Mouse (Mus musculus): ENCODE results near the gene Dcps. TPM values are rescaled to one million over a fixed set of nuclear protein-coding genes. Genes with fewer than 3 reads are reported as not detected.

Gene Dcps
- polyA plus RNA-seq (2012; rRNA removed) (54.6 and 60.3 TPM in 2 replicates), polyA plus RNA-seq (2014; fragmentation: Nextera tagmentation; extraction: Ambion mirVana) (61.6 and 65.2 TPM in 2 replicates)

DNA sequence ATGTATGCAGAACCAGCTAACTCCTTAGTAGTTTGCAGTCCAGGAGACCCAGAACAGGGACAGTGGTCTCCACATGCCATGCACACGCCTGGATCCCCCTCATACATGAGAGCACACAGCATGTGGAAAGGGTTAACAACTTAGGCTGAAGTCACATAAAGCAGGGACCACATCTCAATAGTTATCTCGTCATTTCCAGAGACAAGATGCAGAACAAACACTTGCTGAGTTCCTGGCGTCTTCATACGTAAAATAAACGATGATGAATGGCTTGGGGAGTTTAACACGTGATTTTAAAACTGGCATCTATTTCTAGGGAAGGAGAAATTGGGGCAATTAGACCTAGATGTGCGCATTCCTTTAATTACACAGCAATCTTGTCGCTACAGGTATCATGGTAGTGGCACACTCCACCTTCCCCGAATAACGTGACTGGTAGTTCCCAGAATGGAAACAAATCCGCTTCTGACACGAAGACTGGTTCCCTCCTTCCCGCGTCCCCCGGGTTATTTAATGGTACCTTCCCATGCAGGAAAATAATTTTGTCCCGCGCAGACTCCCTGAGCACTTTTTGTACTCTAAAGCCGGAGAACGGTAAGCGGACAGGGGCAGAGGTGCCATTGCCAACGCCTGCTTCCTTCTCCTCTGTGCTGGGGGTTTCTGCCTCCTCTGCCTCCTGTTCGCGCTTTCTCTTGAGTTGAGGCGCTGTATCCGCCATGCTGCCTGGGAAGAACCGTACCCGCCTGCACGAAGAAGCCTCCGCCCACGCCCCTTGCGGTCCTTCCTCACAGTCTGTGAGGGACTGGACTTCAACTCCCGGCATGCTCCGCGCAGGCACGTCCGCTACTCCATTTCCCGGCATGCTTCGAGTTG, at the start of gene Dcps:
Dcps (minus strand) TSS at position 811 of the 873 bp plus-strand sequence.
- peak within 1 kb of the TSS; percentile 81 for H3K4me2 ChIP-seq (replicated peaks; ENCODE audit: low read depth, low read length, severe bottlenecking)
- peak within 1 kb of the TSS; percentile 58 for H3K4me3 ChIP-seq (replicated peaks; ENCODE audit: low read length)
- peak; percentile 70; the same call in 1 of the 2 replicates for TF ChIP-seq POLR2A (IDR thresholded peaks at IDR 0.05; ENCODE audit: borderline replicate concordance, extremely low read depth, insufficient read depth, insufficient read length)
- DNase-seq (ENCODE audit: low spot score) (peak; percentile 94), ATAC-seq (ENCODE audit: low FRiP score, low read depth) (peak; percentile 98)
- peaks cover 4% of the 10 kb centered on the region; the same call in 1 of the 2 replicates for H3K36me3 ChIP-seq (ENCODE audit: control insufficient read depth, insufficient read depth, low read length)
- H3K9me3 ChIP-seq (ENCODE audit: control insufficient read depth, low read length) = no peaks in the 10 kb centered on the region
- H3K4me1 ChIP-seq (ENCODE audit: control insufficient read depth, insufficient read depth, low read length) = peaks cover 4% of the 10 kb centered on the region
- H3K27me3 ChIP-seq (ENCODE audit: control insufficient read depth, insufficient read depth, low read length) = no peaks in the 10 kb centered on the region
- under 1% methylated on average over 38 of the region's 38 CpGs for WGBS
- H3K9ac ChIP-seq (ENCODE audit: low read depth, low read length, severe bottlenecking) = peak within 1 kb of the TSS; percentile 64
- peak within 1 kb of the TSS; percentile 80 for H3K27ac ChIP-seq (replicated peaks; ENCODE audit: low read depth, low read length)

DNA sequence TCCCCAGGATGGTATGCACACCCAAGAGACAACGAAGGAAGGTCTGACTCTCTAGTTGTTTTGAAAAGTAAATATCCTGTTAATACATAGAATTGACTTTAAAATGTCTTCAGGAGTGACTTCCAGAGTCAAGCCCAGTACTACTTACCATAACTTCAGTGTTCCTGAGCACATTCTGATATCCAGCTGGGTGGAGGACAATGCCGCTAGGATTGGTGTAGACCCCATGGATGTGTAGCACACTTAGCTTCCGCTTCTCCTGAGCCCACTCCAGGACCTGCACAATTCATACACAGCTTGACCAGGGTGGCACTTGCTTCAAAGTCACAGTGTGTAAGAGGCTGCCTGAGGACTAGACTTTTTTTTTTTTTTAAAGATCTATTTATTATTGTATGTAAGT, 47.6 kb upstream of the Dcps start:
- Histone ChIP-seq H3K4me1 (ENCODE audit: control insufficient read depth, insufficient read depth, low read length) (no peaks in the 10 kb centered on the region), H3K9me3 (ENCODE audit: control insufficient read depth, low read length) (no peaks in the 10 kb centered on the region), H3K27ac (replicated peaks; ENCODE audit: low read depth, low read length) (no peak overlapping the region), H3K4me2 (replicated peaks; ENCODE audit: low read depth, low read length, severe bottlenecking) (no peak overlapping the region), H3K4me3 (replicated peaks; ENCODE audit: low read length) (no peak overlapping the region), H3K36me3 (ENCODE audit: control insufficient read depth, insufficient read depth, low read length) (peaks cover 54% of the 10 kb centered on the region), H3K9ac (ENCODE audit: low read depth, low read length, severe bottlenecking) (no peak overlapping the region), H3K27me3 (ENCODE audit: control insufficient read depth, insufficient read depth, low read length) (no peaks in the 10 kb centered on the region)
- DNase-seq (ENCODE audit: low spot score) = no peak
- WGBS = 98% methylated on average over 3 of the region's 3 CpGs
- no peak for TF ChIP-seq POLR2A (IDR thresholded peaks at IDR 0.05; ENCODE audit: borderline replicate concordance, extremely low read depth, insufficient read depth, insufficient read length)
- ATAC-seq (ENCODE audit: low FRiP score, low read depth) = no peak

DNA sequence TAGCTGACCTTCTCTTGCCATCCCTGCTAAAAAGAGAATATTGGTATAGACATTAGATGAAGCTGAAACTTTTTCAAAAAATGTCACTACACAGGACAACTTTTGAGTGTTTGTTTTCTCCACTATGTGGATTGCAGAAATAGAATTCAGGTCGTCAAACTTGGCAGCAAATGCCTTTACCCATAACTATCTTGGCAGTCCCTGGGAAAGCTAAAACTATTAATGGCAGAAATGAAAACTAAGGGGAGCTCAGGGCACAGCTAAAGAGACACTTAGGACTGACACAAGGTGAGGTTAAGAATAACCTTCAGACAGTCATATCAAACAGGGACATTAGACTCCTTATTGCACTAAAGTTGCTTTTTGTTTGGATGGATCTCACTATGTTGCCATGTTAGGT, 42.1 kb upstream of the Dcps start:
- 80% methylated on average over 1 of the region's 1 CpGs for WGBS
- Histone ChIP-seq H3K9me3 (ENCODE audit: control insufficient read depth, low read length) (no peaks in the 10 kb centered on the region), H3K36me3 (ENCODE audit: control insufficient read depth, insufficient read depth, low read length) (peaks cover 86% of the 10 kb centered on the region), H3K27me3 (ENCODE audit: control insufficient read depth, insufficient read depth, low read length) (no peaks in the 10 kb centered on the region), H3K4me2 (replicated peaks; ENCODE audit: low read depth, low read length, severe bottlenecking) (no peak overlapping the region), H3K4me1 (ENCODE audit: control insufficient read depth, insufficient read depth, low read length) (no peaks in the 10 kb centered on the region), H3K9ac (ENCODE audit: low read depth, low read length, severe bottlenecking) (no peak overlapping the region), H3K4me3 (replicated peaks; ENCODE audit: low read length) (no peak overlapping the region), H3K27ac (replicated peaks; ENCODE audit: low read depth, low read length) (no peak overlapping the region)
- no peak for DNase-seq (ENCODE audit: low spot score)
- TF ChIP-seq POLR2A (IDR thresholded peaks at IDR 0.05; ENCODE audit: borderline replicate concordance, extremely low read depth, insufficient read depth, insufficient read length) = no peak
- ATAC-seq (ENCODE audit: low FRiP score, low read depth) = no peak

DNA sequence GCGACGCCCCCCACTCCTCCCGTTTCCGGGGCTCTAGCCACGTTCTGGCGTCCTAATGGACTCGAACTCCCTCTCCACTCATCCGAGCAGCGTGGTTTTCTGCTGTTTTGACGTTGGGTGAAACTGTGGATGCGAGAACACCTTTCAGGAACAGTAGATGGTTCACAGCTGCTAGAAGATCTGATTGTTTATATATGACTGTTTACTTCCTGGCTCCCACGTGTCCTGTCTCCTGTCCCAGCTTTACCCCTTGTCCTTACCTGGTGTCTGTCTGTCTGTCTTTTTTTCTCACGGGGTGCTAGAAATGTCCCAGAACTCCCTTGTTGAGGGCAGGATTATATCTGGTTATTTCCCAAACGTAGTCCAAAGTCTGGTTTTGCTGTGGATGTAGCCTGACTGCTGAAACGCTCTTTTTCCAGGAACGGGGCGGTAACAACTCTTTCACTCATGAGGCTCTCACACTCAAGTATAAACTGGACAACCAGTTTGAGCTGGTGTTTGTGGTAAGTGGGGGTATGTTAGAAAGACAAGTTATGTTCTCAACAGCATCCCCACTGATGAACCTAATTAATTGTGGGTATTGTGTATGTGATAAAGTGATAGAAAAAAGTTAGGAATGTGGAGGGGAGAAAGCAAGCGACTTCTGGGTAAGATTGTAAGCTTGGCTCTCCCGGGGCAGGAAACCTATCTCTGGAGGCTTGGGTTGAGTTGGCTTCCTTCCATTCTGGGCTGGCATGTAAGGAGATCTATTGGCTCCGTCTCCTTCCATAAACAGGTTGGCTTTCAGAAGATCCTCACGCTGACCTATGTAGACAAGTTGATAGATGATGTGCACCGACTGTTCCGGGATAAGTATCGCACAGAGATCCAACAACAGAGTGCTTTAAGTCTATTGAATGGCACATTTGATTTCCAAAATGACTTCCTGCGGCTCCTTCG, 36.0 kb upstream of the Dcps start:
- peak overlapping the region; percentile 85 for H3K9ac ChIP-seq (ENCODE audit: low read depth, low read length, severe bottlenecking)
- ATAC-seq (ENCODE audit: low FRiP score, low read depth) (no peak), DNase-seq (ENCODE audit: low spot score) (no peak)
- TF ChIP-seq POLR2A (IDR thresholded peaks at IDR 0.05; ENCODE audit: borderline replicate concordance, extremely low read depth, insufficient read depth, insufficient read length) = no peak
- H3K36me3 ChIP-seq (ENCODE audit: control insufficient read depth, insufficient read depth, low read length) = peaks cover 56% of the 10 kb centered on the region
- WGBS = 36% methylated on average over 26 of the region's 26 CpGs
- H3K27ac ChIP-seq (replicated peaks; ENCODE audit: low read depth, low read length) = peak overlapping the region; percentile 65
- H3K4me1 ChIP-seq (ENCODE audit: control insufficient read depth, insufficient read depth, low read length) = peaks cover 3% of the 10 kb centered on the region
- H3K27me3 ChIP-seq (ENCODE audit: control insufficient read depth, insufficient read depth, low read length) = no peaks in the 10 kb centered on the region
- H3K4me2 ChIP-seq (replicated peaks; ENCODE audit: low read depth, low read length, severe bottlenecking) = peak overlapping the region; percentile 86
- H3K4me3 ChIP-seq (replicated peaks; ENCODE audit: low read length) = peak overlapping the region; percentile 79
- no peaks in the 10 kb centered on the region for H3K9me3 ChIP-seq (ENCODE audit: control insufficient read depth, low read length)
